In genomic region chr8:41588157-41588556, GRCm38 (mm10) we compare ENCODE assay signal across 23 mouse cellular contexts.
DNase-seq lines count a peak whose midpoint lies in the region; ATAC-seq and TF ChIP-seq lines count a peak whose summit lies in the region.
"Had no signal": no experiment of that assay in that cellular context is flagged by ENCODE, and none has a peak within 500 bp of the region (broad histone marks: within the 10 kb centered on the region; RNA-seq: fewer than 3 reads in every experiment).

No protein-coding gene starts in this region.

- no peak overlapping the region for H3K4me2 ChIP-seq in embryonic facial prominence, embryonic 14.5 days (ENCODE audit: low read depth, low read length)

- no peak for TF ChIP-seq POLR2A in lung, adult 2 months (IDR thresholded peaks at IDR 0.05; ENCODE audit: borderline replicate concordance, extremely low read depth, low read depth, low read length)

- WGBS in embryonic facial prominence, embryonic 14.5 days = 70% methylated on average over 2 of the region's 2 CpGs
- 54% methylated on average over 2 of the region's 2 CpGs for WGBS in embryonic facial prominence, embryonic 10.5 days
- 80% methylated on average over 2 of the region's 2 CpGs for WGBS in lung, adult 2 months
- 68% methylated on average over 2 of the region's 2 CpGs for WGBS in limb, embryonic 10.5 days

- peak; percentile 11 for DNase-seq in embryonic facial prominence, embryonic 14.5 days (ENCODE audit: low spot score)
- no peak for DNase-seq in embryonic facial prominence, embryonic 10.5 days (ENCODE audit: low spot score)
- DNase-seq in Muller cell, postnatal 12 days (ENCODE audit: inconsistent ontology term) = peak; percentile 65
- peak; percentile 39 for DNase-seq in retina, embryonic 14.5 days (ENCODE audit: low spot score)
- DNase-seq in retina, postnatal 1 day = peak; percentile 86
- DNase-seq in lung, adult 2 months = no peak
- DNase-seq in frontal cortex, postnatal 14 days (ENCODE audit: low spot score in 2 of 2) = no peak
- no peak for DNase-seq in limb, embryonic 10.5 days (ENCODE audit: low spot score)
- DNase-seq: adrenal gland, adult 2 months; adrenal gland, adult 8-10 months; adrenal gland, postnatal 10 days; adrenal gland, postnatal 14 days; adrenal gland, postnatal 25 days; adrenal gland, postnatal 36 days; B cell, adult 2 months; cerebellum, adult 11 months; cerebellum, adult 11-12 months; cerebellum, adult 18-20 months had no signal

- no peak overlapping the region for H3K9ac ChIP-seq in embryonic facial prominence, embryonic 14.5 days (ENCODE audit: low read depth, low read length)

- H3K27ac ChIP-seq in embryonic facial prominence, embryonic 14.5 days (replicated peaks; ENCODE audit: low read depth, low read length) = no peak overlapping the region
- no peak overlapping the region for H3K27ac ChIP-seq in embryonic facial prominence, embryonic 10.5 days (replicated peaks)
- no peak overlapping the region for H3K27ac ChIP-seq in limb, embryonic 10.5 days

- no peak for TF ChIP-seq CTCF in lung, adult 2 months (IDR thresholded peaks at IDR 0.05; ENCODE audit: insufficient read depth, low read length)

- H3K9me3 ChIP-seq in embryonic facial prominence, embryonic 14.5 days (ENCODE audit: control insufficient read depth, low read length) = no peaks in the 10 kb centered on the region
- no peaks in the 10 kb centered on the region for H3K9me3 ChIP-seq in embryonic facial prominence, embryonic 10.5 days
- no peaks in the 10 kb centered on the region for H3K9me3 ChIP-seq in limb, embryonic 10.5 days (replicated peaks)
- H3K9me3 ChIP-seq: G1E had no signal

- H3K27me3 ChIP-seq in embryonic facial prominence, embryonic 14.5 days (replicated peaks; ENCODE audit: control insufficient read depth, insufficient read depth, low read length) = no peaks in the 10 kb centered on the region
- no peaks in the 10 kb centered on the region for H3K27me3 ChIP-seq in embryonic facial prominence, embryonic 10.5 days (replicated peaks; ENCODE audit: low read depth, poor library complexity, severe bottlenecking)
- H3K27me3 ChIP-seq in limb, embryonic 10.5 days (ENCODE audit: low read depth, poor library complexity, severe bottlenecking) = no peaks in the 10 kb centered on the region
- H3K27me3 ChIP-seq: CH12.LX had no signal

- ATAC-seq in embryonic facial prominence, embryonic 14.5 days (ENCODE audit: low read depth) = peak; percentile 67; the same call in 1 of the 2 replicates
- ATAC-seq: activated CD4-positive, CD25-positive, alpha-beta regulatory T cell, adult 4 months; CD4-positive, CD25-positive, alpha-beta regulatory T cell, adult 4 months; Patski had no signal

- no peaks in the 10 kb centered on the region for H3K36me3 ChIP-seq in embryonic facial prominence, embryonic 14.5 days (ENCODE audit: control insufficient read depth, insufficient read depth, low read length)
- H3K36me3 ChIP-seq in embryonic facial prominence, embryonic 10.5 days (replicated peaks) = no peaks in the 10 kb centered on the region
- no peaks in the 10 kb centered on the region for H3K36me3 ChIP-seq in limb, embryonic 10.5 days
- H3K36me3 ChIP-seq: G1E had no signal

- H3K4me3 ChIP-seq in embryonic facial prominence, embryonic 14.5 days (ENCODE audit: low read depth, low read length) = no peak overlapping the region
- no peak overlapping the region for H3K4me3 ChIP-seq in embryonic facial prominence, embryonic 10.5 days
- no peak overlapping the region for H3K4me3 ChIP-seq in lung, adult 2 months (replicated peaks; ENCODE audit: extremely low read depth, low read depth, low read length)
- H3K4me3 ChIP-seq in limb, embryonic 10.5 days = no peak overlapping the region

- H3K4me1 ChIP-seq in embryonic facial prominence, embryonic 14.5 days (ENCODE audit: control insufficient read depth, insufficient read depth, low read length) = no peaks in the 10 kb centered on the region
- H3K4me1 ChIP-seq in embryonic facial prominence, embryonic 10.5 days = no peaks in the 10 kb centered on the region
- H3K4me1 ChIP-seq in lung, adult 2 months (ENCODE audit: control insufficient read depth, insufficient read depth, low read length) = no peaks in the 10 kb centered on the region
- peaks cover 19% of the 10 kb centered on the region for H3K4me1 ChIP-seq in limb, embryonic 10.5 days

Comparison
In these comparisons a context has a peak if more than half of its experiments do, and no peak if none do; other contexts are left out.
1. DNase-seq: peak in embryonic facial prominence, embryonic 14.5 days (single experiment), Muller cell, postnatal 12 days (single experiment), retina, embryonic 14.5 days (single experiment) and retina, postnatal 1 day (single experiment); none in embryonic facial prominence, embryonic 10.5 days (single experiment), lung, adult 2 months (single experiment), frontal cortex, postnatal 14 days (0 of 2) and limb, embryonic 10.5 days (single experiment).